In the genomic region with DNA sequence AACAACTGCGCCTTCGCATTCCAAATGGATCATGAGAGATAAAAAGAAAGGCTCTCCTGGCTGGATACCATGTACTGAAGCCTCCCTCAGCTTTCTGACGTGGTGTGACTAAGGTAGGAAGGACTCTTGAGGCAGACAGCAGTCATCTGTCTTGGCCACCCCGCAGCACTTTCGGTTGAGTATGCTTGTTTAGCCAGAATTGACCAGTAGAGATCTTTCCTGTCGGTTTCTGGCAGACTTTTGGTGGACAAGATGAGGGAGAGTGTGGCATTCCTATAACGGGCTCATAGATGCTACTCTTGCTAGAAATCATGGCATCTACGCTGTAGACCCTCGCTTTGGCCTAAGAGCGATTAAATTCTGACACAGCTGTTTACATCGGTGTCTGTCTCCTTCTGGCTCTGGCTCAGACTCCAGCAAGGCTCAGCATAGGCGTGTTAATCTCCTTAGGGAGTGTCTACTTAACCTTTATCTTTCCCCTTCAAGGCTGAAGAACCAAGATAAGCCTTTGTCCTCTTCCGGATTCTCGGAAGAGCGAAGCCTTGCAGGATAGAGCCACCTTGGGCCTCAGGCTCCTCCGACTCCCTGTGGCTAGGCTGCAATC, we compare ENCODE assay signal across 9 mouse cellular contexts.
DNase-seq lines count a peak whose midpoint lies in the region; ATAC-seq and TF ChIP-seq lines count a peak whose summit lies in the region.
"Had no signal": no experiment of that assay in that cellular context is flagged by ENCODE, and none has a peak within 500 bp of the region (broad histone marks: within the 10 kb centered on the region; RNA-seq: fewer than 3 reads in every experiment).

No protein-coding gene starts in this region.

- H3K9ac ChIP-seq in heart, embryonic 16.5 days (ENCODE audit: low read length): no peak overlapping the region
- H3K9ac ChIP-seq in lung, embryonic 15.5 days: no peak overlapping the region
- H3K9ac ChIP-seq: limb, embryonic 15.5 days had no signal

- peak; percentile 26 for DNase-seq in gastrocnemius, adult 2 months
- no peak for DNase-seq in gastrocnemius, postnatal 14 days
- peak; percentile 87 for DNase-seq in R1 (ENCODE audit: low read depth, low spot score)
- no peak for DNase-seq in right cerebral cortex, postnatal 14 days
- no peak for DNase-seq in left cerebral cortex, adult 9 months (ENCODE audit: low spot score in 2 of 2)

- intact Hi-C loops in gastrocnemius, adult 2 months (cut with DNase I): no loop called here
- intact Hi-C loops in gastrocnemius, postnatal 14 days (cut with DNase I; ENCODE audit: low total_unique reads): no loop called here

- peak overlapping the region; percentile 62 for H3K4me3 ChIP-seq in gastrocnemius, adult 2 months
- H3K4me3 ChIP-seq in heart, embryonic 16.5 days (ENCODE audit: low read length): no peak overlapping the region
- H3K4me3 ChIP-seq in lung, embryonic 15.5 days: peak overlapping the region; percentile 2; the same call in 1 of the 2 replicates
- H3K4me3 ChIP-seq: limb, embryonic 15.5 days had no signal

- H3K4me2 ChIP-seq in heart, embryonic 16.5 days (ENCODE audit: low read depth, low read length): peak overlapping the region; percentile 35
- peak overlapping the region; percentile 40 for H3K4me2 ChIP-seq in lung, embryonic 15.5 days
- H3K4me2 ChIP-seq: limb, embryonic 15.5 days had no signal

- peak overlapping the region; percentile 66 for H3K27ac ChIP-seq in gastrocnemius, adult 2 months
- H3K27ac ChIP-seq in heart, embryonic 16.5 days (ENCODE audit: low read length): no peak overlapping the region; the same call in none of the 2 replicates
- H3K27ac ChIP-seq in lung, embryonic 15.5 days: no peak overlapping the region
- H3K27ac ChIP-seq: limb, embryonic 15.5 days had no signal

- no peaks in the 10 kb centered on the region for H3K36me3 ChIP-seq in heart, embryonic 16.5 days (ENCODE audit: control insufficient read depth, insufficient read depth)
- no peaks in the 10 kb centered on the region for H3K36me3 ChIP-seq in lung, embryonic 15.5 days
- H3K36me3 ChIP-seq: limb, embryonic 15.5 days had no signal

- H3K4me1 ChIP-seq in heart, embryonic 16.5 days (ENCODE audit: control insufficient read depth, insufficient read depth, low read length): peaks cover 21% of the 10 kb centered on the region
- H3K4me1 ChIP-seq in lung, embryonic 15.5 days: peaks cover 33% of the 10 kb centered on the region

- ATAC-seq in heart, embryonic 16.5 days (replicated peaks; ENCODE audit: extremely low read depth, insufficient read depth, low FRiP score): no peak
- ATAC-seq in lung, embryonic 15.5 days (ENCODE audit: borderline replicate concordance, extremely low read depth, low FRiP score, low TSS enrichment): no peak
- ATAC-seq in frontal cortex, adult (ENCODE audit: low TSS enrichment): no peak

- WGBS in heart, embryonic 16.5 days: 35% methylated on average over 16 of the region's 16 CpGs
- 19% methylated on average over 16 of the region's 16 CpGs for WGBS in lung, embryonic 15.5 days

- no peaks in the 10 kb centered on the region for H3K9me3 ChIP-seq in heart, embryonic 16.5 days (replicated peaks; ENCODE audit: control insufficient read depth, low read length)
- no peaks in the 10 kb centered on the region for H3K9me3 ChIP-seq in lung, embryonic 15.5 days
- H3K9me3 ChIP-seq: limb, embryonic 15.5 days had no signal

- H3K27me3 ChIP-seq in heart, embryonic 16.5 days (ENCODE audit: control insufficient read depth, insufficient read depth, low read length): no peaks in the 10 kb centered on the region
- H3K27me3 ChIP-seq in lung, embryonic 15.5 days: no peaks in the 10 kb centered on the region
- H3K27me3 ChIP-seq: limb, embryonic 15.5 days had no signal

- no peak for TF ChIP-seq CTCF in gastrocnemius, adult 2 months (IDR thresholded peaks at IDR 0.05)

Comparison
In these comparisons a context has a peak if more than half of its experiments do, and no peak if none do; other contexts are left out.
1. DNase-seq: peak in gastrocnemius, adult 2 months (single experiment) and R1 (single experiment); none in gastrocnemius, postnatal 14 days (single experiment), right cerebral cortex, postnatal 14 days (single experiment) and left cerebral cortex, adult 9 months (0 of 2).